19 mouse cellular contexts compared by ENCODE assay signal in the genomic region with DNA sequence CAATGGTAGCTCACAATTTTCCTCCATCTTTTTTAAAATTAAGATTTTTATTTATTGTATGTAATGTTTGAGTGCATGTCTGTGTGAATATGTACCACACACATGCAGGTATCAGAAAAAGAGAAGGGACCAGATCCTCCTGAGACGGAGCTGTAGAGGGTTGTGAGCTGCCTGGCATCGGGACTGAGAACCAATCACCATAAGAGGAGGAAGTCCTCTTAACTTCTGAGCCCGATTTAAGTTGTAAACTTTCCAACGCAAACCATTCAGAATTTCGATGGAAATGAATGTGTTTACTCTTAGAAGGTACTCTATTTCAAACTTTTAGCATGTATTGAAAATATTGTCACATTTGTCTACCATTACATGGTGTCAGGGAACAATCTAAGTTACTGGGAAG.
A peak's percentile ranks its signal among the peaks of the same experiment; 100 is the strongest.
DNase-seq lines count a peak whose midpoint lies in the region; ATAC-seq and TF ChIP-seq lines count a peak whose summit lies in the region.
"Had no signal": no experiment of that assay in that cellular context is flagged by ENCODE, and none has a peak within 500 bp of the region (broad histone marks: within the 10 kb centered on the region; RNA-seq: fewer than 3 reads in every experiment).

No protein-coding gene starts in this region.

- no peak for TF ChIP-seq RAD21 in CH12.LX (IDR thresholded peaks at IDR 0.05; ENCODE audit: low read depth, low read length)

- H3K4me3 ChIP-seq in kidney, embryonic 15.5 days (replicated peaks), result no peak overlapping the region
- peak overlapping the region in 1 of 3 experiments; percentile 52 for H3K4me3 ChIP-seq in CH12.LX (replicated peaks in 1 of 3; ENCODE audit: low read depth in 2 of 3, low read length in 2 of 3, poor library complexity in 1 of 3)
- H3K4me3 ChIP-seq in intestine, embryonic 14.5 days (ENCODE audit: low read depth, low read length), result no peak overlapping the region
- H3K4me3 ChIP-seq: embryonic facial prominence, embryonic 13.5 days; heart, embryonic 10.5 days; hindbrain, embryonic 15.5 days; limb, embryonic 13.5 days; lung, embryonic 15.5 days; megakaryocyte, embryonic 14.5 days had no signal

- no peak for DNase-seq in kidney, postnatal 36 days
- no peak for DNase-seq in CH12.LX (ENCODE audit: extremely low read depth)
- DNase-seq in intestine, embryonic 14.5 days (ENCODE audit: low spot score), result no peak
- DNase-seq in left cerebral cortex, adult 9 months (ENCODE audit: low spot score in 2 of 2), result no peak
- no peak for DNase-seq in cerebellum, adult 8-10 months
- DNase-seq: cerebellum, adult 9-10 months; forebrain, postnatal 0 days; gastrocnemius, postnatal 10 days; right cerebral cortex, adult 18-20 months had no signal

- TF ChIP-seq POLR2A in CH12.LX (IDR thresholded peaks at IDR 0.05; ENCODE audit: low read depth, low read length), result no peak

- no peak for TF ChIP-seq CTCF in CH12.LX (conservative IDR thresholded peaks at IDR 0.05 in 1 of 2, IDR thresholded peaks at IDR 0.05 in 1 of 2; ENCODE audit: low read depth in 2 of 2, low read length in 2 of 2)

- TF ChIP-seq EP300 in CH12.LX (IDR thresholded peaks at IDR 0.05; ENCODE audit: low read length), result no peak

- H3K9me3 ChIP-seq in kidney, embryonic 15.5 days (replicated peaks), result no peaks in the 10 kb centered on the region
- H3K9me3 ChIP-seq in CH12.LX (replicated peaks; ENCODE audit: low read length), result no peaks in the 10 kb centered on the region
- H3K9me3 ChIP-seq in intestine, embryonic 14.5 days (ENCODE audit: control insufficient read depth, low read length), result no peaks in the 10 kb centered on the region
- H3K9me3 ChIP-seq: embryonic facial prominence, embryonic 13.5 days; heart, embryonic 10.5 days; hindbrain, embryonic 15.5 days; limb, embryonic 13.5 days; lung, embryonic 15.5 days; megakaryocyte, embryonic 14.5 days; stomach, embryonic 15.5 days had no signal

- H3K79me2 ChIP-seq in CH12.LX (replicated peaks; ENCODE audit: control insufficient read depth, extremely low read depth, insufficient read depth, poor library complexity, severe bottlenecking), result no peaks in the 10 kb centered on the region

- H3K4me2 ChIP-seq in kidney, embryonic 15.5 days, result no peak overlapping the region
- peak overlapping the region; percentile 93 for H3K4me2 ChIP-seq in CH12.LX (ENCODE audit: insufficient read depth, low read depth, poor library complexity, severe bottlenecking)
- peak overlapping the region; percentile 50; the same call in 1 of the 2 replicates for H3K4me2 ChIP-seq in intestine, embryonic 14.5 days (ENCODE audit: low read length)
- H3K4me2 ChIP-seq: embryonic facial prominence, embryonic 13.5 days; hindbrain, embryonic 15.5 days; limb, embryonic 13.5 days; lung, embryonic 15.5 days had no signal

- peaks cover 14% of the 10 kb centered on the region for H3K4me1 ChIP-seq in kidney, embryonic 15.5 days
- no peaks in the 10 kb centered on the region; a peak in 1 of 4 replicates for H3K4me1 ChIP-seq in CH12.LX (ENCODE audit: control insufficient read depth in 1 of 2, insufficient read depth in 2 of 2)
- peaks cover 14% of the 10 kb centered on the region for H3K4me1 ChIP-seq in intestine, embryonic 14.5 days (replicated peaks; ENCODE audit: control insufficient read depth, insufficient read depth, low read length)
- H3K4me1 ChIP-seq: hindbrain, embryonic 15.5 days; lung, embryonic 15.5 days; megakaryocyte, embryonic 14.5 days; stomach, embryonic 15.5 days had no signal

- in situ Hi-C loops in CH12.LX (cut with MboI; ENCODE audit: low pct_ligation_motif_present, low pct_unique_long_range_greater_than_20kb, low sequenced_read_pairs), result no loop called here

- dilution Hi-C loops in CH12.LX (cut with MboI; ENCODE audit: extremely low pct_ligation_motif_present, extremely low pct_unique_long_range_greater_than_20kb, low sequenced_read_pairs), result no loop called here

- no peaks in the 10 kb centered on the region for H3K27me3 ChIP-seq in kidney, embryonic 15.5 days
- H3K27me3 ChIP-seq in CH12.LX (replicated peaks), result no peaks in the 10 kb centered on the region
- no peaks in the 10 kb centered on the region for H3K27me3 ChIP-seq in intestine, embryonic 14.5 days (replicated peaks; ENCODE audit: control insufficient read depth, insufficient read depth, low read length)
- H3K27me3 ChIP-seq: embryonic facial prominence, embryonic 13.5 days; hindbrain, embryonic 15.5 days; limb, embryonic 13.5 days; lung, embryonic 15.5 days; megakaryocyte, embryonic 14.5 days; stomach, embryonic 15.5 days had no signal

- no peak overlapping the region for H3K9ac ChIP-seq in kidney, embryonic 15.5 days
- peak overlapping the region; percentile 34; the same call in 1 of the 2 replicates for H3K9ac ChIP-seq in CH12.LX (ENCODE audit: insufficient read depth, low read depth)
- H3K9ac ChIP-seq in intestine, embryonic 14.5 days (ENCODE audit: low read length), result no peak overlapping the region
- H3K9ac ChIP-seq: embryonic facial prominence, embryonic 13.5 days; forebrain, postnatal 0 days; hindbrain, embryonic 15.5 days; limb, embryonic 13.5 days; lung, embryonic 15.5 days; stomach, embryonic 15.5 days had no signal

- WGBS in kidney, embryonic 15.5 days, result 88% methylated on average over 5 of the region's 5 CpGs
- 68% methylated on average over 5 of the region's 5 CpGs for WGBS in intestine, embryonic 14.5 days

- ATAC-seq in kidney, embryonic 15.5 days (replicated peaks; ENCODE audit: low FRiP score), result no peak
- ATAC-seq in intestine, embryonic 14.5 days (replicated peaks; ENCODE audit: low FRiP score, low TSS enrichment, low read depth), result no peak
- peak; percentile 39; the same call in 1 of the 2 replicates for ATAC-seq in megakaryocyte-erythroid progenitor cell, adult 5-6 weeks (replicated peaks; ENCODE audit: low FRiP score, low TSS enrichment, poor library complexity, severe bottlenecking)
- ATAC-seq: forebrain, postnatal 0 days; midbrain, embryonic 16.5 days had no signal

- 0 out of 2 replicates have a peak overlapping the region, but pooled peaks have one; percentile 76 for H3K27ac ChIP-seq in kidney, embryonic 15.5 days
- no peak overlapping the region; the same call in 1 of the 2 replicates for H3K27ac ChIP-seq in CH12.LX (ENCODE audit: insufficient read depth, low read depth)
- peak overlapping the region; percentile 54; the same call in 1 of the 2 replicates for H3K27ac ChIP-seq in intestine, embryonic 14.5 days (ENCODE audit: low read depth)
- H3K27ac ChIP-seq: embryonic facial prominence, embryonic 13.5 days; heart, embryonic 10.5 days; hindbrain, embryonic 15.5 days; limb, embryonic 13.5 days; lung, embryonic 15.5 days had no signal

- H3K36me3 ChIP-seq in kidney, embryonic 15.5 days, result no peaks in the 10 kb centered on the region
- H3K36me3 ChIP-seq in CH12.LX (replicated peaks in 1 of 2; ENCODE audit: control insufficient read depth in 1 of 2, insufficient read depth in 1 of 2, low read length in 1 of 2), result no peaks in the 10 kb centered on the region
- no peaks in the 10 kb centered on the region for H3K36me3 ChIP-seq in intestine, embryonic 14.5 days (ENCODE audit: control insufficient read depth, insufficient read depth, low read length)
- H3K36me3 ChIP-seq: embryonic facial prominence, embryonic 13.5 days; heart, embryonic 10.5 days; hindbrain, embryonic 15.5 days; limb, embryonic 13.5 days; lung, embryonic 15.5 days; stomach, embryonic 15.5 days had no signal

TF ChIP-seq in CH12.LX, 34 proteins besides CTCF, POLR2A, EP300 and RAD21:
- TF ChIP-seq MYC (IDR thresholded peaks at IDR 0.05; ENCODE audit: low read depth, low read length) (no peak), USF2 (conservative IDR thresholded peaks at IDR 0.05; ENCODE audit: low read depth, low read length) (no peak), MAX (IDR thresholded peaks at IDR 0.05; ENCODE audit: low read length) (no peak), POLR2AphosphoS2 (IDR thresholded peaks at IDR 0.05; ENCODE audit: low read depth, low read length) (no peak), ZNF384 (IDR thresholded peaks at IDR 0.05; ENCODE audit: low read depth, low read length) (no peak), IRF4 (IDR thresholded peaks at IDR 0.05; ENCODE audit: low read depth, low read length) (no peak), JUND (conservative IDR thresholded peaks at IDR 0.05; ENCODE audit: low read depth, low read length) (no peak), ELF1 (IDR thresholded peaks at IDR 0.05; ENCODE audit: low read depth, low read length) (no peak), TBP (conservative IDR thresholded peaks at IDR 0.05; ENCODE audit: low read depth, low read length) (no peak), E2F4 (IDR thresholded peaks at IDR 0.05; ENCODE audit: insufficient replicate concordance, low read depth, low read length) (no peak), SIN3A (IDR thresholded peaks at IDR 0.05; ENCODE audit: low read length) (no peak; the same call in 1 of the 2 replicates), NELFE (IDR thresholded peaks at IDR 0.05; ENCODE audit: low read depth, low read length) (no peak), ZKSCAN1 (IDR thresholded peaks at IDR 0.05; ENCODE audit: borderline replicate concordance, low read depth, low read length) (no peak), ZMIZ1 (IDR thresholded peaks at IDR 0.05; ENCODE audit: low read depth, low read length) (no peak), MXI1 (IDR thresholded peaks at IDR 0.05; ENCODE audit: low read depth, low read length) (no peak), GABPA (IDR thresholded peaks at IDR 0.05; ENCODE audit: insufficient replicate concordance, low read depth, low read length) (no peak), MEF2A (IDR thresholded peaks at IDR 0.05; ENCODE audit: borderline replicate concordance, low read depth, low read length) (no peak), SMC3 (IDR thresholded peaks at IDR 0.05; ENCODE audit: low read depth, low read length) (no peak)
